Mouse (Mus musculus) skeletal muscle tissue, postnatal 0 days (tissue): Measurements from ENCODE around the gene Gm527. TPM values are rescaled to one million over a fixed set of nuclear protein-coding genes. Genes with fewer than 3 reads are reported as not detected.

Experiments
- polyA plus RNA-seq: library from polyadenylated mRNA; unstranded; fragments of >200 nt; fragmentation: Nextera tagmentation; extraction: Ambion mirVana; gene quantifications from 2 replicates; pipeline ENCODE4 v1.2.1, GENCODE M21; 2015

Gene Gm527
- 2.1 and 2.9 TPM in 2 replicates for polyA plus RNA-seq

DNA sequence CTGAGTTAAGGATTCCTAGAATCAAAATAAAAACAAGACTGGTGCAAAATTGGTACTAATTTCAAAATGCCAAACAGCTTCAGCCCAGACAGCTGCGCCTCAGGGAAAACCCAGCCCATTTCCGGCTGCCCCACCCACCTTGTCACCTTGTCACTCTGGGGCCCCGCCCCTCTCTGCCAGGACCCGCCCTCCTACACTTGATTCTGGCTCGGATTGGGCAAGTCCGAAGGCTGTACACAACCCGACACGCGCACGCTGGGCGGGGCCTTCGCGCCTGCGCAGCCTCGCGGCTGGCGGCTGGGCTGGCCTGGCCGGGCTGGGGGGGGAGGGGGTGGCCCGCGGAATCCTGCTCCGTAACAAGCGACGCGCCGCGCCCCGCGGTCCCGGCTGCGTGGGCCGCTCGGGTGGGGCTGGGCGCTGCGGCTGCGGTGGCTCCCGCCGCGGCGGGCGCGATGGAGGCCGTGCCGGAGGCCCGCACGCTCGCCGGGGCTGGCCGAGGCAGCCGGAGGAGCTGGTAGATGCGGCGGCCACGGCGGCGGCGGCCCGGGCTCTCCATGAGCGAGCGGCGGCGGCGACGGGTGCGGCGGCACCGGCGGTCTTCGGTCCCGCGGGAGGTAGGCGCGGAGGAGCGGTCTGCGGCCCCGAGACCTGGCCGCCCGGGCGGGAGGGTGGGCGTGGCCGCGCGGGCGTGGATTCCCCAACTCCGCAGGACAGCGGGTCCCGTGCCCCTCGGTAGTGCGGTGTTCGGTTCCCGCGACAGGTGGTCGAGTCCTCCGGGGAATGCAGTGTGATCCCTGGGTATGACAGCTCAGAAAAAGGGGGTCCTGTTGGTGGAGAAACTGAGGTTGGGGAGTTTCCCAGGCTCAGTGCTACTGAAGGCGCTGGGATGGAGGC lies at the start of gene Gm527:
TSS of gene Gm527 (plus strand) at position 329 of the 894 bp plus-strand sequence.

DNA sequence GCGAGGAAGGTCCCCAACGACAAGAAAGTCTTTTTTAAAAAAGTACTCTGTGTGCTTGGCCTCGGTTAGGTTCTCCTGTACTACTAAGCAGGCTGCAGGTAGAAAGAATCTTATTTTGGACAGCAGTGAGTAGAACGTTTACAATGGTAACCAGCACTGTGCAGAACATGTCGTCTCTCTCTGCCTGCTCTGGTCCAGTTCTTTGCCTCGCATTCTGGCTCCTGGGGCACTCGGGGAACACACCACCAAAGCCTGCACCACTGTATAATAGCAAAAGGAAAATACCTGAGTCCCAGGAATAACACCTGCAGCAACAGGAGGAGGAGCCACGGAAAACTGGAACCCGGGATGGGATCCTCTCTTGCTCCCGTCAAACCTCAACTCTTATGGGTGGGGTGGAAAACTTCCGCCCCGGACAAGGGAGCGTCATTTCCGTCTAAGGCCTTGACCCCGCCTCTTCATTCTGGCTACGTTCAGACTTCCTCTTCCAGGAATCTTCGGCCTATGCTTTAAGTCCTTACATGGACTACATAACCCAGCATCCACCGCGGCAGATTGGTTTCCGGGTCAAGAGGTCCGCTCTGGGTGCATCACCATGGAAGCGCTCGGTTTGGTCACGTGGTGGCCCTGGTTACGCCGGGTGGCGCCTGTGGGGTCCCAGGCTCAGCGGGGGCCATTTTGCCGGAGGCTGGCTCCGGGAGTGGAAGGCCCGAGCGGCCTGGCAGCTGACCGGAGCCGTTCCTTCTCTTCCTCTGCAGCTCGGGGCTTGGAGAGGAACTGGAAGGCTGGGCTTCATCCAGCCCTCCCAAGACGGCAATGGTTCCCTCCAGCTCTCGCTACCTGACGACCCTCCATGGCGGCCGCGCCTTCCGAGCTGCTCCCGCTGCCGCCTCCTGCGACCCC lies 47.7 kb downstream of the Gm527 start, which contains the start of the genes Klhl28 and Togaram1:
TSS of gene Klhl28 (minus strand) at position 411 of the 903 bp plus-strand sequence.
TSS of gene Togaram1 (plus strand) at position 681 of the 903 bp plus-strand sequence.

Other genes with a start within 250 kb of the Gm527 start
- 8.5 and 10.4 TPM in 2 replicates for gene Klhl28, start 47.6 kb downstream of the Gm527 start, polyA plus RNA-seq
- 10.8 and 13.0 TPM in 2 replicates for gene Togaram1, start 47.9 kb downstream of the Gm527 start, polyA plus RNA-seq
- 20.7 and 23.1 TPM in 2 replicates for gene Prpf39, start 118.4 kb downstream of the Gm527 start, polyA plus RNA-seq
- 540 and 597 TPM in 2 replicates for gene Fkbp3, start 156.1 kb downstream of the Gm527 start, polyA plus RNA-seq
- gene Fancm, start 157.7 kb downstream of the Gm527 start, polyA plus RNA-seq = 3.2 and 3.4 TPM in 2 replicates